Mouse (Mus musculus): ENCODE measurements around the gene Cmpk2. TPM values are rescaled to one million over a fixed set of nuclear protein-coding genes. Genes with fewer than 3 reads are reported as not detected.
A peak's percentile ranks its signal among the peaks of the same experiment; 100 is the strongest.

Gene Cmpk2
- polyA plus RNA-seq, 2 experiments, result 4.5 to 10.2 TPM

DNA sequence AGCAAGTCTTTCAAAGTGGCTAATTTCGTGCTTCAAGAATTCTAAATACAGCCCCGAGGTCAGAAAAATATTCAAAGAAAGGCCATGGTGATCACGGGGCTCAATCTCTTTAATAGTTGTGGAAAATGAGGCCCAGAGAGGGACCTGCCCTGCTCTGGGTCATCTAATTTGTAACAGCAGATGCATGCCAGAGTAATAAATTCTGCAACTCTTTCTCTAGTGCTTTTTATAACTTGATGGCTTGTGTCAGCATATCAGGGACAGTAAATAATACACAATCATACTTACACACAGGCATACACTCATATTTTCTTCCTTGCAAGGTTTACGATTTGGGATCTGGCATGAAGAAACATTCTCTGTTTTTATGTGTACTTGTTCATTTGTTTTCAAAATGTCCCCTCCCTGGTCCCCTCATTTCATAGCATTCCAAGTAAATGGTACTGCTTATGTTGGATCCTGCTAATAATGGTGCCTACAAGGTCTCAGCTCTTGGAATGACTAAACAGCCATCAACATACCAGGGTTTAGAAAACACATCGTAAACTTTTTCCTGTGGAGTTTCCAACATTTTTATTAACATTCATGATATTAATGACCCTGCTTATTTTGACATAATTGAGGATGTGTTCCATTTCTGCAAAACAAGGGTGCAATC, 19.7 kb downstream of the Cmpk2 start:
- Histone ChIP-seq H3K4me2 (ENCODE audit: low read depth) (peak overlapping the region; percentile 1), H3K27ac (no peak overlapping the region), H3K4me1 (replicated peaks; ENCODE audit: control insufficient read depth in 2 of 2, insufficient read depth in 2 of 2, low read length in 1 of 2) (peaks cover 19 to 22% of the 10 kb centered on the region in 2 experiments), H3K36me3 (replicated peaks; ENCODE audit: control insufficient read depth, insufficient read depth, low read depth) (no peaks in the 10 kb centered on the region), H3K9me3 (ENCODE audit: control insufficient read depth, low read length) (no peaks in the 10 kb centered on the region), H3K9ac (replicated peaks) (no peak overlapping the region), H3K4me3 (ENCODE audit: insufficient read depth in 1 of 2, low read depth in 2 of 2, low read length in 2 of 2) (no peak overlapping the region), H3K27me3 (ENCODE audit: control insufficient read depth, insufficient read depth, low read length) (no peaks in the 10 kb centered on the region)
- WGBS (ENCODE audit: insufficient replicate concordance), result 61% methylated on average over 5 of the region's 5 CpGs
- ATAC-seq (ENCODE audit: insufficient read depth), result no peak
- no peak for TF ChIP-seq EP300 (IDR thresholded peaks at IDR 0.05; ENCODE audit: low read depth)
- no peak for TF ChIP-seq CTCF (IDR thresholded peaks at IDR 0.05; ENCODE audit: low read depth)
- DNase-seq (ENCODE audit: low read depth in 3 of 3, low spot score in 3 of 3), result no peak

DNA sequence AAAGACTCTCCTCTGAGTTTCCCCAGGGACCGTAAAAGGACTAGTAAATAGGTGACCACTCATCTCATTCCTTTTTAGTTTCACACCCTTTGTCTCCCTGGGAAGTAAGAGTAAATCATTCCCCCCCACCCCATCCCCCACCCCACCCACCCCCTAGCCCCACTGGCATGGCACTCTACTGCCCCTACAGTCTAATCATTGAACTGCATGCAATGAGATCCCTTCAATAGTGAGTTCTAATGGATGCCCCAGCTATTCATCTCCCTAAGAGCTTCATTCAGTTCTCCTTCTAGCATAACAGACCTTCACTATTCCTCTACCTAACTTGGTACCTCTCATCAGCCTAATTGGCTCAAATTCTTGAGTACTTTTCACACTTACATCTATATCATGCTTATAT, 20.9 kb downstream of the Cmpk2 start:
- H3K4me1 ChIP-seq (replicated peaks; ENCODE audit: control insufficient read depth in 2 of 2, insufficient read depth in 2 of 2, low read length in 1 of 2), result peaks cover 19% of the 10 kb centered on the region in 2 experiments
- TF ChIP-seq EP300 (IDR thresholded peaks at IDR 0.05; ENCODE audit: low read depth) (no peak), CTCF (IDR thresholded peaks at IDR 0.05; ENCODE audit: low read depth) (peak; percentile 55)
- DNase-seq (ENCODE audit: low read depth in 3 of 3, low spot score in 3 of 3), result no peak
- H3K36me3 ChIP-seq (replicated peaks; ENCODE audit: control insufficient read depth, insufficient read depth, low read depth), result no peaks in the 10 kb centered on the region
- 88% methylated on average over 1 of the region's 1 CpGs for WGBS (ENCODE audit: insufficient replicate concordance)
- H3K4me3 ChIP-seq (ENCODE audit: insufficient read depth in 1 of 2, low read depth in 2 of 2, low read length in 2 of 2), result no peak overlapping the region
- H3K4me2 ChIP-seq (ENCODE audit: low read depth), result no peak overlapping the region
- no peaks in the 10 kb centered on the region for H3K9me3 ChIP-seq (ENCODE audit: control insufficient read depth, low read length)
- ATAC-seq (ENCODE audit: insufficient read depth), result no peak
- H3K27ac ChIP-seq, result no peak overlapping the region
- no peaks in the 10 kb centered on the region for H3K27me3 ChIP-seq (ENCODE audit: control insufficient read depth, insufficient read depth, low read length)
- no peak overlapping the region for H3K9ac ChIP-seq (replicated peaks)

GRCm38 (mm10) chr12:26501042-26501441, 32.0 kb downstream of the Cmpk2 start:
- Histone ChIP-seq H3K9ac (replicated peaks) (no peak overlapping the region), H3K9me3 (ENCODE audit: control insufficient read depth, low read length) (no peaks in the 10 kb centered on the region), H3K27me3 (ENCODE audit: control insufficient read depth, insufficient read depth, low read length) (no peaks in the 10 kb centered on the region), H3K4me3 (ENCODE audit: insufficient read depth in 1 of 2, low read depth in 2 of 2, low read length in 2 of 2) (no peak overlapping the region), H3K36me3 (replicated peaks; ENCODE audit: control insufficient read depth, insufficient read depth, low read depth) (no peaks in the 10 kb centered on the region), H3K27ac (no peak overlapping the region), H3K4me2 (ENCODE audit: low read depth) (no peak overlapping the region), H3K4me1 (replicated peaks; ENCODE audit: control insufficient read depth in 2 of 2, insufficient read depth in 2 of 2, low read length in 1 of 2) (0 out of 4 replicates have a peak, but pooled peaks cover 0 to 3% of the 10 kb centered on the region in 2 experiments)
- TF ChIP-seq EP300 (IDR thresholded peaks at IDR 0.05; ENCODE audit: low read depth) (no peak), CTCF (IDR thresholded peaks at IDR 0.05; ENCODE audit: low read depth) (no peak)
- ATAC-seq (ENCODE audit: insufficient read depth), result no peak
- WGBS (ENCODE audit: insufficient replicate concordance), result 68% methylated on average over 3 of the region's 3 CpGs
- no peak for DNase-seq (ENCODE audit: low read depth in 3 of 3, low spot score in 3 of 3)

DNA sequence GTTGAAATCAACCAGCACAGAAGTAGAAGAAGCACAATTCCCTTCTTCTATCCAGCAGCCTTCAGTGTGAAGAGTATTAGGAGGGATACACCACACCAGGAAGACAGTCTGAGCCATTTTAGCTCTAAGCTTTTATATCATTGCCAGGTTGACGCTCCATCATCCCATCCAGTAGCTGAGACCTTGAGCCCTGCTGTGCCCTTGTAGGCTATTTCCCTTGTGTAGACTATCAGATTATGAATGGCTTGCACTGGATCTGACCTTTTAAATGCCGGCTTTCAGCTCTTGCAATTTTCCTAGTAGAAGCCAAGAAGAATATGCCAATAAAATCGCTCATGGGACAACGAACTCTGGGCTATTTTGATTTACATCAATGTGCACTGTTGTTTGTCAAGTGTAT, 42.0 kb downstream of the Cmpk2 start:
- H3K9me3 ChIP-seq (ENCODE audit: control insufficient read depth, low read length), result no peaks in the 10 kb centered on the region
- no peak overlapping the region for H3K4me3 ChIP-seq (ENCODE audit: insufficient read depth in 1 of 2, low read depth in 2 of 2, low read length in 2 of 2)
- no peaks in the 10 kb centered on the region for H3K27me3 ChIP-seq (ENCODE audit: control insufficient read depth, insufficient read depth, low read length)
- no peak overlapping the region for H3K27ac ChIP-seq
- H3K9ac ChIP-seq (replicated peaks), result no peak overlapping the region
- 69% methylated on average over 4 of the region's 4 CpGs for WGBS (ENCODE audit: insufficient replicate concordance)
- H3K4me2 ChIP-seq (ENCODE audit: low read depth), result no peak overlapping the region
- H3K36me3 ChIP-seq (replicated peaks; ENCODE audit: control insufficient read depth, insufficient read depth, low read depth), result no peaks in the 10 kb centered on the region
- no peaks in the 10 kb centered on the region for H3K4me1 ChIP-seq (replicated peaks; ENCODE audit: control insufficient read depth in 2 of 2, insufficient read depth in 2 of 2, low read length in 1 of 2)
- ATAC-seq (ENCODE audit: insufficient read depth) (no peak), DNase-seq (ENCODE audit: low read depth in 3 of 3, low spot score in 3 of 3) (no peak)
- TF ChIP-seq EP300 (IDR thresholded peaks at IDR 0.05; ENCODE audit: low read depth) (no peak), CTCF (IDR thresholded peaks at IDR 0.05; ENCODE audit: low read depth) (no peak)

GRCm38 (mm10) chr12:26518206-26518605, 49.2 kb downstream of the Cmpk2 start:
- no peak overlapping the region for H3K4me3 ChIP-seq (ENCODE audit: insufficient read depth in 1 of 2, low read depth in 2 of 2, low read length in 2 of 2)

More at GRCm38 (mm10) chr12:26518206-26518605, 49.2 kb downstream of the Cmpk2 start:
- no peaks in the 10 kb centered on the region for H3K27me3 ChIP-seq (ENCODE audit: control insufficient read depth, insufficient read depth, low read length)
- DNase-seq (ENCODE audit: low read depth in 3 of 3, low spot score in 3 of 3), result no peak
- H3K4me2 ChIP-seq (ENCODE audit: low read depth), result no peak overlapping the region
- TF ChIP-seq CTCF (IDR thresholded peaks at IDR 0.05; ENCODE audit: low read depth) (no peak), EP300 (IDR thresholded peaks at IDR 0.05; ENCODE audit: low read depth) (no peak)
- no peak overlapping the region for H3K9ac ChIP-seq (replicated peaks)
- H3K9me3 ChIP-seq (ENCODE audit: control insufficient read depth, low read length), result no peaks in the 10 kb centered on the region
- H3K4me1 ChIP-seq (replicated peaks; ENCODE audit: control insufficient read depth in 2 of 2, insufficient read depth in 2 of 2, low read length in 1 of 2), result no peaks in the 10 kb centered on the region
- H3K36me3 ChIP-seq (replicated peaks; ENCODE audit: control insufficient read depth, insufficient read depth, low read depth), result no peaks in the 10 kb centered on the region
- WGBS (ENCODE audit: insufficient replicate concordance), result 54% methylated on average over 3 of the region's 3 CpGs
- H3K27ac ChIP-seq, result no peak overlapping the region
- ATAC-seq (ENCODE audit: insufficient read depth), result no peak

Data from liver, embryonic 14.5 days (tissue).